Mouse (Mus musculus) bone marrow macrophage, adult 2 months (primary cell): ENCODE results near the gene Olfr988. TPM values are rescaled to one million over a fixed set of nuclear protein-coding genes. Genes with fewer than 3 reads are reported as not detected.
"Not testable (repeated sequence)": the region's sequence is repeated elsewhere in the genome, so short reads cannot be mapped to it uniquely, and the experiment has no call there.

ENCODE experiments used
- H3K27ac ChIP-seq: 2 replicates; pipeline ENCODE4 v1.5.1; 2012; ENCODE audit warnings: low read depth, low read length; ENCODE audit not compliant: insufficient read depth
- H3K4me1 ChIP-seq: 2 replicates; pipeline ENCODE4 v1.6.1; 2012; ENCODE audit warnings: low read length; ENCODE audit not compliant: control insufficient read depth, insufficient read depth
- H3K4me3 ChIP-seq: 2 replicates; pipeline ENCODE4 v1.5.1; 2012; ENCODE audit warnings: mild to moderate bottlenecking, low read length, moderate library complexity; ENCODE audit not compliant: insufficient read depth
- CTCF ChIP-seq: IDR thresholded peaks from 2 replicates; pipeline ENCODE4 v1.5.1; 2012; ENCODE audit warnings: low read depth, mild to moderate bottlenecking, low read length, moderate library complexity
- POLR2A ChIP-seq: IDR thresholded peaks from 2 replicates; pipeline ENCODE4 v1.6.1; 2012; ENCODE audit warnings: mild to moderate bottlenecking, low read depth, low read length, borderline replicate concordance
- polyA plus RNA-seq: library from polyadenylated mRNA; stranded (reverse); fragments of >200 nt; gene quantifications from 2 replicates; pipeline ENCODE4 v1.2.4, GENCODE M21; 2012; ENCODE audit not compliant: missing spikeins, insufficient read depth, insufficient read length

The Olfr988 gene
- polyA plus RNA-seq: not detected in 2 replicates

DNA sequence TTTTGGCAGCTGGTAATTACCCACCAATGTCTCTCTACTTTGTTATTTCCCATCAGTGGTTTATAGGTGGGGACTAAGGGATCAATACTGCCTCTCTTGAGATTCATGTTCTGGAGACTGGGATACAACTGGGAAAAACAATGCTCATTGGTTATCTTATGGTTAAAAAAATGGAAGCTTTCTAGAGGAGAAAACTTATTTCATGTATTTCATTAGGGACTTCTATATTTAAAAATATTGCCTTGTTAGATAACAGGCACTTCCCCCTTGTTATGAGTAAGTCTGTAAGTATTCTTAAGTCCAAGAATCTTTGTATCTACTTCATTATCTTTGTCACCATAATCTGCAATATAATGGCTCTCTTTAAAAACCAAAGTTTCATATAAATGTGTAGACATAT, at the start of gene Olfr988:
Gene Olfr988, minus strand, starts transcription at position 101 of the 400 bp plus-strand sequence.
- H3K4me3 ChIP-seq, H3K27ac ChIP-seq: not testable (repeated sequence)

DNA sequence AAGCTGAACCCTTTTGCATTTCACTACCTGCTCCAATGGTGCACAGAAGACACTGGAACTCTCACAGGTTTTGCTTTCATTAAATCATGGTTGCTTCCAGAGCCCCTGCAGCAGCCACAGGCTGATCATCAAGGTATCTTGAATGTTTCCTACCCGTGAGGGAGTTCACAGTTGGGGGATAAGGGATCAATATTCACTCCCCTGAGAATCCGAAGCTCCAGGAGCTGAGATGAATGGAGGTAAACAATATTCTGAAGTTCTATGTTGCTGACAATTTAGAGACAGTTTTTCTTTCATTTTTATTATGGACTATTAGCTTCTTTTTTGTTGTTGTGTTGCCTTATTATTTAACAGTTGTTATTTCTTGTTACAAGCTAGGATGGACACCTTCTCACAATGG, 46.3 kb upstream of the Olfr988 start, which contains the start of gene Olfr992:
Gene Olfr992, minus strand, starts transcription at position 101 of the 400 bp plus-strand sequence.
- H3K4me3 ChIP-seq: no peak within 1 kb of the TSS
- TF ChIP-seq POLR2A (no peak), CTCF (no peak)
- no peak within 1 kb of the TSS for H3K27ac ChIP-seq
- H3K4me1 ChIP-seq: no peaks in the 10 kb centered on the region

More for the DNA sequence above, at the start of gene Olfr988:
- not testable (repeated sequence) for H3K4me1 ChIP-seq

DNA sequence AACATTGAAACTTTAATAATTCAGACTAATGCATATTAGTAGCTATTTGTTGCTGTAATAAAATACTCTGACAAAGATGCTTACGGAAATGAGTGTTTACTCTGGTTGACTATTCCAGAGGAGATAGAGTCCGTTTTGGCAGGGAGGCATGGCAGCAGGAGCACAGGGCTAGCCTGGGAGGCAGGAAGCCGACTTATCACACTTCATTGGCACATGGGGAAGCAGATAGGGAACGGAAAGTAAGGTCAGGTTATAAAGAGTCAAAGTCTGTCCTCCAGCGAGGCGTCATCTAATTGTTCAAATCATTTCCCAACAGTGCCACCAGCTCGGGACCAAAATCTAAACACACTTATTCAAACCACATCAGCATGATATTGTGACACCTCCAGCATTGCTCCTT, 23.1 kb downstream of the Olfr988 start:
- TF ChIP-seq CTCF (no peak), POLR2A (no peak)
- Histone ChIP-seq H3K4me3 (no peak overlapping the region), H3K27ac (no peak overlapping the region), H3K4me1 (no peaks in the 10 kb centered on the region)

GRCm38 (mm10) chr2:85339215-85339614, 23.8 kb downstream of the Olfr988 start, which contains the start of gene Olfr987:
Olfr987 (minus strand) TSS chr2:85339315.
- not testable (repeated sequence) for H3K4me1 ChIP-seq, H3K4me3 ChIP-seq, H3K27ac ChIP-seq

DNA sequence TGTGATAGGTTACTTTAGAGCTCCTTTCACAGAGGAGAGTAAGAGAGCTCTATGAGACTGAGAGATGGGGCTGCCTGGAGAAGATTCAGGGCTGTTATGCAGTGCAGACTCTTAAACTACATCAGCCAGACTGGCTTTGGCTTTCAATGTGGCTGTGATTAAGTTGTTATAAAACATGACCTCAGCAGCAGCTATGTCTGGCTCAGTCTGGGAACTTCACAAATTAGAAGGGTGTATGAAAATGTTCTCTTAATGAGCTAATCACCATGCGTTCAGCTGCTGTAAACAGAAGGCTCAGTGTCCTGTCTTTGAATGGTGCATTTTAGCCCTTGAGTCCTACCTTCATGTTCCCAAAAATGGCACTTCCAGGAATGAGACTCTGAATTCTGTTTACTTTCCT, 43.9 kb downstream of the Olfr988 start:
- no peak for TF ChIP-seq POLR2A
- no peak for TF ChIP-seq CTCF
- H3K4me1 ChIP-seq: no peaks in the 10 kb centered on the region
- no peak overlapping the region for H3K27ac ChIP-seq
- H3K4me3 ChIP-seq: no peak overlapping the region

Other genes starting within 250 kb of the Olfr988 start
- not detected in 2 replicates for gene Aplnr, start 227.0 kb downstream of the Olfr988 start, polyA plus RNA-seq
- not detected in 2 replicates for gene Lrrc55, start 166.0 kb downstream of the Olfr988 start, polyA plus RNA-seq
- not detected in 2 replicates for gene Olfr987, start 23.9 kb downstream of the Olfr988 start, polyA plus RNA-seq
- gene Olfr992, start 46.2 kb upstream of the Olfr988 start, polyA plus RNA-seq: not detected in 2 replicates
- gene Olfr993, start 51.6 kb upstream of the Olfr988 start, polyA plus RNA-seq: not detected in 2 replicates
- not detected in 2 replicates for gene Olfr994, start 73.2 kb upstream of the Olfr988 start, polyA plus RNA-seq
- gene Olfr995, start 80.4 kb upstream of the Olfr988 start, polyA plus RNA-seq: not detected in 2 replicates
- gene 4833423E24Rik, start 155.8 kb upstream of the Olfr988 start, polyA plus RNA-seq: not detected in 2 replicates
- not detected in 2 replicates for gene Olfr996, start 216.0 kb upstream of the Olfr988 start, polyA plus RNA-seq
- not detected in 2 replicates for gene Olfr998, start 225.7 kb upstream of the Olfr988 start, polyA plus RNA-seq
- gene Olfr1000, start 248.7 kb upstream of the Olfr988 start, polyA plus RNA-seq: not detected in 2 replicates